Mouse (Mus musculus) forelimb bud, embryonic 11.5 days (tissue): ENCODE results near the gene Kat14.
"Not testable (repeated sequence)": the region's sequence is repeated elsewhere in the genome, so short reads cannot be mapped to it uniquely, and the experiment has no call there.

Source experiments
- DNase-seq: peaks from one replicate; pipeline ENCODE4 v3.0.0-alpha.2; 2012; ENCODE audit warnings: low read depth, low spot score

Kat14 gene

GRCm38 (mm10) chr2:144368400-144369019 is at the start of gene Kat14, which contains the start of gene Pet117:
Gene Kat14 (plus strand): TSS chr2:144368983.
Gene Pet117 (plus strand): TSS chr2:144368996.
- peak; percentile 95 for DNase-seq

- DNase-seq, result no peak
Observed at GRCm38 (mm10) chr2:144324218-144324617, 44.6 kb upstream of the Kat14 start.

- DNase-seq, result no peak
Observed at GRCm38 (mm10) chr2:144329451-144329850, 39.3 kb upstream of the Kat14 start.

- DNase-seq, result no peak
Observed at GRCm38 (mm10) chr2:144329937-144330336, 38.8 kb upstream of the Kat14 start.

- no peak for DNase-seq
Observed at GRCm38 (mm10) chr2:144330352-144330959, 38.3 kb upstream of the Kat14 start.

GRCm38 (mm10) chr2:144330960-144331371 is 37.8 kb upstream of the Kat14 start:
- DNase-seq, result no peak

GRCm38 (mm10) chr2:144331401-144332302 is 37.1 kb upstream of the Kat14 start, which contains the start of gene Ovol2:
Gene Ovol2 (minus strand): TSS chr2:144332146.
- DNase-seq, result peak; percentile 39

GRCm38 (mm10) chr2:144332486-144332885 is 36.3 kb upstream of the Kat14 start:
- DNase-seq, result no peak

- no peak for DNase-seq
Observed at GRCm38 (mm10) chr2:144333138-144333842, 35.5 kb upstream of the Kat14 start.

- DNase-seq, result no peak
Observed at GRCm38 (mm10) chr2:144337230-144337629, 31.6 kb upstream of the Kat14 start.

GRCm38 (mm10) chr2:144337701-144338100 is 31.1 kb upstream of the Kat14 start:
- no peak for DNase-seq

- DNase-seq, result not testable (repeated sequence)
Observed at GRCm38 (mm10) chr2:144338149-144338548, 30.6 kb upstream of the Kat14 start.

GRCm38 (mm10) chr2:144343158-144343557 is 25.6 kb upstream of the Kat14 start:
- no peak for DNase-seq

- no peak for DNase-seq
Observed at GRCm38 (mm10) chr2:144348525-144348924, 20.3 kb upstream of the Kat14 start.

- no peak for DNase-seq
Observed at GRCm38 (mm10) chr2:144352843-144353242, 15.9 kb upstream of the Kat14 start.

- DNase-seq, result peak; percentile 47
Observed at GRCm38 (mm10) chr2:144369020-144369421, 238 bp downstream of the Kat14 start.

GRCm38 (mm10) chr2:144369511-144369910 is 728 bp downstream of the Kat14 start:
- DNase-seq, result peak; percentile 14

- DNase-seq, result no peak
Observed at GRCm38 (mm10) chr2:144371566-144371965, 2.8 kb downstream of the Kat14 start.

GRCm38 (mm10) chr2:144373063-144373462 is 4.3 kb downstream of the Kat14 start:
- no peak for DNase-seq

GRCm38 (mm10) chr2:144375063-144375703 is 6.4 kb downstream of the Kat14 start:
- no peak for DNase-seq

GRCm38 (mm10) chr2:144381293-144381692 is 12.5 kb downstream of the Kat14 start:
- no peak for DNase-seq
